Mouse (Mus musculus) forebrain, postnatal 0 days (tissue): ENCODE measurements at regions not wholly inside any gene's neighbourhood (a gene's known extent, or its start where the extent isn't known, plus 50 kb on each side); places are given as distances from the start of the nearest gene placed in this dataset.

Source experiments
- ATAC-seq: fragments of 200-750 bp; cut with Nextera tagmentation; 2 replicates; pipeline ENCODE4 v1.8.0; 2017; ENCODE audit warnings: mild to moderate bottlenecking, moderate library complexity
- DNase-seq: peaks from one replicate; pipeline ENCODE4 v3.0.0-alpha.2; 2015
- H3K27ac ChIP-seq: fragments of 300-500 bp; sonication (generic); 2 replicates; pipeline ENCODE4 v1.5.1; 2014; ENCODE audit warnings: low read depth, mild to moderate bottlenecking, antibody characterized with exemption, low read length, moderate library complexity, mixed read lengths
- H3K27me3 ChIP-seq: fragments of 300-500 bp; sonication (generic); 2 replicates; pipeline ENCODE4 v1.6.1; 2014; ENCODE audit warnings: mild to moderate bottlenecking, low read length, mixed read lengths; ENCODE audit not compliant: insufficient read depth
- H3K36me3 ChIP-seq: fragments of 300-500 bp; sonication (generic); 2 replicates; pipeline ENCODE4 v1.6.1; 2014; ENCODE audit warnings: mild to moderate bottlenecking, moderate library complexity; ENCODE audit not compliant: insufficient read depth
- H3K4me1 ChIP-seq: fragments of 300-500 bp; sonication (generic); 2 replicates; pipeline ENCODE4 v1.6.1; 2014; ENCODE audit warnings: antibody characterized with exemption; ENCODE audit not compliant: insufficient read depth
- H3K4me2 ChIP-seq: fragments of 300-500 bp; sonication (generic); 2 replicates; pipeline ENCODE4 v1.6.1; 2014; ENCODE audit warnings: low read depth, mild to moderate bottlenecking, moderate library complexity
- H3K4me3 ChIP-seq: fragments of 300-500 bp; sonication (generic); 2 replicates; pipeline ENCODE4 v1.5.1; 2014; ENCODE audit warnings: low read depth, low read length, mixed read lengths
- H3K9ac ChIP-seq: fragments of 300-500 bp; sonication (generic); 2 replicates; pipeline ENCODE4 v1.6.1; 2014; ENCODE audit warnings: mild to moderate bottlenecking
- H3K9me3 ChIP-seq: fragments of 300-500 bp; sonication (generic); 2 replicates; pipeline ENCODE4 v1.6.1; 2016; ENCODE audit warnings: low read length
- CTCF ChIP-seq: sonication (generic); IDR thresholded peaks from 2 replicates; pipeline ENCODE4 v1.5.1; 2016; ENCODE audit warnings: antibody characterized with exemption, control low read depth, low read depth
- WGBS: fragments of 180-500 bp; shearing (Covaris S2); extraction: QIAGEN DNeasy Blood & Tissue Kit; methylation state at CpG from one replicate; pipeline ENCODE4 v1.1.7; 2014; 5-methylcytosine and 5-hydroxymethylcytosine counted together

GRCm38 (mm10) chr7:136449286-136449685, 445.1 kb upstream of the Mgmt start:
- H3K36me3 ChIP-seq: no peaks in the 10 kb centered on the region
- no peak for ATAC-seq
- DNase-seq: no peak
- no peaks in the 10 kb centered on the region for H3K9me3 ChIP-seq
- 83% methylated on average over 1 of the region's 1 CpGs for WGBS
- H3K9ac ChIP-seq: no peak overlapping the region
- H3K4me2 ChIP-seq: no peak overlapping the region
- no peaks in the 10 kb centered on the region for H3K4me1 ChIP-seq
- H3K4me3 ChIP-seq: no peak overlapping the region
- no peak overlapping the region for H3K27ac ChIP-seq
- no peak for TF ChIP-seq CTCF
- no peaks in the 10 kb centered on the region; the same call in 1 of the 2 replicates for H3K27me3 ChIP-seq

- Histone ChIP-seq H3K4me2 (no peak overlapping the region), H3K36me3 (no peaks in the 10 kb centered on the region), H3K9ac (no peak overlapping the region), H3K9me3 (no peaks in the 10 kb centered on the region), H3K4me3 (no peak overlapping the region), H3K4me1 (no peaks in the 10 kb centered on the region), H3K27ac (no peak overlapping the region), H3K27me3 (no peaks in the 10 kb centered on the region; the same call in 1 of the 2 replicates)
- DNase-seq: no peak
- no peak for ATAC-seq
- TF ChIP-seq CTCF: no peak
- 79% methylated on average over 8 of the region's 8 CpGs for WGBS
Observed at GRCm38 (mm10) chr7:136451672-136452361, 442.6 kb upstream of the Mgmt start.

- H3K4me2 ChIP-seq: no peak overlapping the region
- no peaks in the 10 kb centered on the region; the same call in 1 of the 2 replicates for H3K27me3 ChIP-seq
- DNase-seq (no peak), ATAC-seq (no peak)
- H3K9ac ChIP-seq: no peak overlapping the region
- no peaks in the 10 kb centered on the region for H3K4me1 ChIP-seq
- H3K27ac ChIP-seq: no peak overlapping the region
- H3K4me3 ChIP-seq: no peak overlapping the region
- no peaks in the 10 kb centered on the region for H3K9me3 ChIP-seq
- no peaks in the 10 kb centered on the region for H3K36me3 ChIP-seq
- TF ChIP-seq CTCF: no peak
- WGBS: 61% methylated on average over 5 of the region's 5 CpGs
Observed at GRCm38 (mm10) chr7:136452561-136452960, 441.9 kb upstream of the Mgmt start.

- DNase-seq (no peak), ATAC-seq (no peak)
- no peak for TF ChIP-seq CTCF
- H3K27ac ChIP-seq: no peak overlapping the region
- H3K36me3 ChIP-seq: no peaks in the 10 kb centered on the region
- H3K9me3 ChIP-seq: no peaks in the 10 kb centered on the region
- H3K27me3 ChIP-seq: no peaks in the 10 kb centered on the region
- H3K4me2 ChIP-seq: no peak overlapping the region
- WGBS: 62% methylated on average over 7 of the region's 7 CpGs
- no peaks in the 10 kb centered on the region for H3K4me1 ChIP-seq
- no peak overlapping the region for H3K9ac ChIP-seq
- H3K4me3 ChIP-seq: no peak overlapping the region
Observed at GRCm38 (mm10) chr7:136457171-136457570, 437.2 kb upstream of the Mgmt start.

- H3K4me3 ChIP-seq: no peak overlapping the region
- H3K4me1 ChIP-seq: no peaks in the 10 kb centered on the region
- no peak for DNase-seq
- H3K9me3 ChIP-seq: no peaks in the 10 kb centered on the region
- no peaks in the 10 kb centered on the region for H3K36me3 ChIP-seq
- no peaks in the 10 kb centered on the region for H3K27me3 ChIP-seq
- H3K27ac ChIP-seq: no peak overlapping the region
- WGBS: 92% methylated on average over 10 of the region's 10 CpGs
- ATAC-seq: no peak
- no peak overlapping the region for H3K9ac ChIP-seq
- TF ChIP-seq CTCF: no peak
- H3K4me2 ChIP-seq: no peak overlapping the region
Observed at GRCm38 (mm10) chr7:136457867-136458448, 436.5 kb upstream of the Mgmt start.

- ATAC-seq (no peak), DNase-seq (no peak)
- H3K9ac ChIP-seq: no peak overlapping the region
- TF ChIP-seq CTCF: no peak
- no peak overlapping the region for H3K4me2 ChIP-seq
- no peak overlapping the region for H3K27ac ChIP-seq
- H3K27me3 ChIP-seq: peaks cover 5% of the 10 kb centered on the region
- H3K9me3 ChIP-seq: no peaks in the 10 kb centered on the region
- no peaks in the 10 kb centered on the region for H3K36me3 ChIP-seq
- 76% methylated on average over 4 of the region's 4 CpGs for WGBS
- H3K4me3 ChIP-seq: no peak overlapping the region
- H3K4me1 ChIP-seq: no peaks in the 10 kb centered on the region
Observed at GRCm38 (mm10) chr7:136477135-136477534, 417.3 kb upstream of the Mgmt start.

- DNase-seq (no peak), ATAC-seq (no peak)
- Histone ChIP-seq H3K4me2 (no peak overlapping the region), H3K9me3 (no peaks in the 10 kb centered on the region), H3K36me3 (no peaks in the 10 kb centered on the region), H3K4me3 (no peak overlapping the region), H3K4me1 (no peaks in the 10 kb centered on the region), H3K27ac (no peak overlapping the region), H3K9ac (no peak overlapping the region), H3K27me3 (peaks cover 12% of the 10 kb centered on the region)
- WGBS: 49% methylated on average over 13 of the region's 13 CpGs
- no peak for TF ChIP-seq CTCF
Observed at GRCm38 (mm10) chr7:136480641-136481202, 413.7 kb upstream of the Mgmt start.
